Comparison of ENCODE assay signal across 8 mouse cellular contexts in the genomic region with DNA sequence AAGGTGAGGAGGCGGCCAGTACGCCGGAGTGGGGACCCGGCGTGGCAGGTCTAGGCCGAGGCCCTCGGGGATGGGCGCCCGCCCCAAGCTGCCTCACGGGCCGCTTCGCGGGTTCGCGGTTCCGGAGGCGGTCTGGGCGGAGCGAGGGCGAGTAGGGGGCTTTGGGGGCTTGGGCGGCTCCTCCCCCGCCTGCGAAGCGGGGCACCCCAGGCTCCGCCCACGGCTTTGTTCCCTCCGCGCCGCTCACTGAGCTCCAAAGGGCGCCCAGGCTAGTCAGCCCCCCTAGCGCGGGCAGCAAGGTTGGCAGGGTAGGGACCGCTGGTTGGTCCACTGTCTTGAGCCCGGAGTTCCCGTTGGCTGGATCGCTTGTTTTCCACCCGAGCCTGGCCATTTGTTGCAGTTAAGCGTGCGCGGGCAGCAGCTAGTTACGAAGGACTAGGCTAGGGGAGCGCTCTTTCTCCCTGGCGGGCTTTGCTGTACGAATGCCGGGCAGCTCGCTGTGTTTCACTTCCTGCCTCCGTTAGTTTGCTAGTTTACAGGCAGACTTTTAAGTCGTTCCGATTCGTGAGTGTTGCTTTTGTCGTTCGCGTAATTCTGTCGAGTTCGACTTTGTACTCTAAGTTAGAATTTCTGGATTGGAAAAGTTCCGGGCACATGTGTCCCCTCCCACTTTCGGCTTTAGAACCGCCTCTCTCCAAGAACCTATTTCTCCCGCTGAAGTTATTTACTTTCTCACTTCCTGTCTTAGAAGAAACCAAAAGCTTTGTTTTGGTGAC. TPM values are rescaled to one million over a fixed set of nuclear protein-coding genes. Genes with fewer than 3 reads are reported as not detected.
DNase-seq lines count a peak whose midpoint lies in the region; ATAC-seq lines count a peak whose summit lies in the region.

No protein-coding gene starts in this region.

- H3K4me2 ChIP-seq in midbrain, embryonic 16.5 days (ENCODE audit: low read length) = peak overlapping the region; percentile 77
- peak overlapping the region; percentile 69 for H3K4me2 ChIP-seq in stomach, embryonic 16.5 days (ENCODE audit: low read depth, low read length)

- DNase-seq in ovary, postnatal 36 days (ENCODE audit: low spot score) = peak; percentile 74
- no peak for DNase-seq in ovary, postnatal 10 days (ENCODE audit: low spot score)
- DNase-seq in embryo, embryonic 11 days = peak; percentile 95
- peak; percentile 38 for DNase-seq in gonadal fat pad, adult 2 months (ENCODE audit: low read depth)
- DNase-seq in kidney, adult 11 months = peak; percentile 72
- DNase-seq in liver = peak; percentile 76

- peak overlapping the region; percentile 91 for H3K27ac ChIP-seq in midbrain, embryonic 16.5 days (ENCODE audit: low read length)
- peak overlapping the region; percentile 98 for H3K27ac ChIP-seq in stomach, embryonic 16.5 days (ENCODE audit: low read length)

- H3K36me3 ChIP-seq in midbrain, embryonic 16.5 days (ENCODE audit: control insufficient read depth, insufficient read depth, low read length) = no peaks in the 10 kb centered on the region
- no peaks in the 10 kb centered on the region for H3K36me3 ChIP-seq in stomach, embryonic 16.5 days (ENCODE audit: control insufficient read depth, insufficient read depth, low read length)

- H3K27me3 ChIP-seq in midbrain, embryonic 16.5 days (ENCODE audit: control insufficient read depth, insufficient read depth, low read depth, low read length) = no peaks in the 10 kb centered on the region
- H3K27me3 ChIP-seq in stomach, embryonic 16.5 days (ENCODE audit: control insufficient read depth, insufficient read depth, low read length) = no peaks in the 10 kb centered on the region

- under 1% methylated on average over 56 of the region's 59 CpGs for WGBS in midbrain, embryonic 16.5 days
- WGBS in stomach, embryonic 16.5 days = under 1% methylated on average over 59 of the region's 59 CpGs

- no peaks in the 10 kb centered on the region for H3K9me3 ChIP-seq in midbrain, embryonic 16.5 days (replicated peaks; ENCODE audit: control insufficient read depth, low read length, poor library complexity, severe bottlenecking)
- H3K9me3 ChIP-seq in stomach, embryonic 16.5 days (replicated peaks; ENCODE audit: control insufficient read depth, low read length) = no peaks in the 10 kb centered on the region

- ATAC-seq in midbrain, embryonic 16.5 days = peak; percentile 93
- ATAC-seq in stomach, embryonic 16.5 days (ENCODE audit: insufficient read depth, low FRiP score) = peak; percentile 88

- peaks cover 26% of the 10 kb centered on the region for H3K4me1 ChIP-seq in midbrain, embryonic 16.5 days (ENCODE audit: control insufficient read depth, insufficient read depth, low read length)
- peaks cover 14% of the 10 kb centered on the region for H3K4me1 ChIP-seq in stomach, embryonic 16.5 days (ENCODE audit: control insufficient read depth, insufficient read depth, low read length)

- peak overlapping the region; percentile 93 for H3K9ac ChIP-seq in midbrain, embryonic 16.5 days (ENCODE audit: low read depth, low read length)
- H3K9ac ChIP-seq in stomach, embryonic 16.5 days (ENCODE audit: low read length) = peak overlapping the region; percentile 89

- peak overlapping the region; percentile 96 for H3K4me3 ChIP-seq in midbrain, embryonic 16.5 days (ENCODE audit: low read depth, low read length)
- H3K4me3 ChIP-seq in stomach, embryonic 16.5 days (replicated peaks; ENCODE audit: low read length) = peak overlapping the region; percentile 79

RNA-seq across cellular contexts. Expression of a gene that starts 0.6 kb away (rescaled TPM):
- 12.1 and 14.8 TPM in 2 replicates for polyA plus RNA-seq in gonadal fat pad, adult 2 months (2012; rRNA removed)
- 75.4 and 76.4 TPM in 2 replicates for polyA plus RNA-seq in midbrain, embryonic 16.5 days (2015; fragmentation: Nextera tagmentation; extraction: Ambion mirVana)
- 67.4 and 67.8 TPM in 2 replicates for polyA plus RNA-seq in stomach, embryonic 16.5 days (2015; fragmentation: Nextera tagmentation; extraction: Ambion mirVana)
